13 mouse cellular contexts compared by ENCODE assay signal in genomic region chr9:30649392-30650054, GRCm38 (mm10).
DNase-seq lines count a peak whose midpoint lies in the region; ATAC-seq and TF ChIP-seq lines count a peak whose summit lies in the region.
"Had no signal": no experiment of that assay in that cellular context is flagged by ENCODE, and none has a peak within 500 bp of the region (broad histone marks: within the 10 kb centered on the region; RNA-seq: fewer than 3 reads in every experiment).

No protein-coding gene starts in this region.

- H3K27ac ChIP-seq in hindbrain, embryonic 14.5 days, result no peak overlapping the region
- H3K27ac ChIP-seq in lung, postnatal 0 days (ENCODE audit: low read length), result no peak overlapping the region
- H3K27ac ChIP-seq: liver, embryonic 15.5 days had no signal

- no peaks in the 10 kb centered on the region for H3K36me3 ChIP-seq in hindbrain, embryonic 14.5 days (replicated peaks; ENCODE audit: control insufficient read depth, insufficient read depth)
- no peaks in the 10 kb centered on the region for H3K36me3 ChIP-seq in lung, postnatal 0 days (ENCODE audit: insufficient read depth, low read length)
- H3K36me3 ChIP-seq: liver, embryonic 15.5 days had no signal

- no peak overlapping the region for H3K9ac ChIP-seq in hindbrain, embryonic 14.5 days
- no peak overlapping the region for H3K9ac ChIP-seq in lung, postnatal 0 days (replicated peaks; ENCODE audit: low read depth)
- H3K9ac ChIP-seq: liver, embryonic 15.5 days had no signal

- DNase-seq in layer of hippocampus, adult 11-12 months (ENCODE audit: low spot score), result peak; percentile 48
- DNase-seq in layer of hippocampus, postnatal 25 days (ENCODE audit: extremely low spot score in 1 of 2, low spot score in 1 of 2), result no peak
- peak; percentile 40 for DNase-seq in hindbrain, embryonic 14.5 days (ENCODE audit: low spot score)
- peak; percentile 25 to 35 for DNase-seq in layer of hippocampus, postnatal 10 days (ENCODE audit: low spot score in 2 of 2)
- peak; percentile 46 for DNase-seq in retina, postnatal 1 day
- DNase-seq in T-cell, adult 2 months (ENCODE audit: low spot score), result no peak
- DNase-seq in lung, postnatal 0 days (ENCODE audit: low spot score), result no peak
- DNase-seq: cerebellum, adult 11 months; gastrocnemius, postnatal 14 days; kidney, postnatal 36 days; thymus, adult 18-20 months had no signal

- H3K9me3 ChIP-seq in hindbrain, embryonic 14.5 days (ENCODE audit: control insufficient read depth, low read length), result no peaks in the 10 kb centered on the region
- no peaks in the 10 kb centered on the region for H3K9me3 ChIP-seq in lung, postnatal 0 days (ENCODE audit: low read length)
- H3K9me3 ChIP-seq: liver, embryonic 15.5 days had no signal

- WGBS in hindbrain, embryonic 14.5 days, result 46% methylated on average over 13 of the region's 13 CpGs
- WGBS in lung, postnatal 0 days, result 80% methylated on average over 13 of the region's 13 CpGs

- peaks cover 5% of the 10 kb centered on the region; the same call in 1 of the 2 replicates for H3K4me1 ChIP-seq in hindbrain, embryonic 14.5 days (replicated peaks; ENCODE audit: control insufficient read depth, insufficient read depth, low read length)
- no peaks in the 10 kb centered on the region for H3K4me1 ChIP-seq in lung, postnatal 0 days (ENCODE audit: insufficient read depth, low read depth, low read length)
- H3K4me1 ChIP-seq: liver, embryonic 15.5 days; megakaryocyte, embryonic 14.5 days had no signal

- no peak for TF ChIP-seq CTCF in lung, postnatal 0 days (IDR thresholded peaks at IDR 0.05)

- no peak overlapping the region for H3K4me2 ChIP-seq in hindbrain, embryonic 14.5 days (replicated peaks)
- no peak overlapping the region for H3K4me2 ChIP-seq in lung, postnatal 0 days (replicated peaks; ENCODE audit: low read depth, low read length)
- H3K4me2 ChIP-seq: liver, embryonic 15.5 days had no signal

- H3K4me3 ChIP-seq in hindbrain, embryonic 14.5 days (replicated peaks; ENCODE audit: low read length), result no peak overlapping the region
- H3K4me3 ChIP-seq in lung, postnatal 0 days (ENCODE audit: low read depth, low read length), result no peak overlapping the region
- H3K4me3 ChIP-seq: liver, embryonic 15.5 days; megakaryocyte, embryonic 14.5 days had no signal

- no peaks in the 10 kb centered on the region for H3K27me3 ChIP-seq in hindbrain, embryonic 14.5 days (ENCODE audit: control insufficient read depth, insufficient read depth, low read length)
- no peaks in the 10 kb centered on the region for H3K27me3 ChIP-seq in lung, postnatal 0 days (replicated peaks; ENCODE audit: insufficient read depth, low read length)
- H3K27me3 ChIP-seq: liver, embryonic 15.5 days; megakaryocyte, embryonic 14.5 days had no signal

- peak; percentile 69 for ATAC-seq in hindbrain, embryonic 14.5 days (ENCODE audit: low FRiP score)
- ATAC-seq in lung, postnatal 0 days, result no peak

- TF ChIP-seq EP300 in lung, postnatal 0 days (IDR thresholded peaks at IDR 0.05), result no peak

Comparison
In these comparisons a context has a peak if more than half of its experiments do, and no peak if none do; other contexts are left out.
1. DNase-seq: peak in layer of hippocampus, adult 11-12 months (single experiment), hindbrain, embryonic 14.5 days (single experiment), layer of hippocampus, postnatal 10 days (2 of 2) and retina, postnatal 1 day (single experiment); none in layer of hippocampus, postnatal 25 days (0 of 2), T-cell, adult 2 months (single experiment) and lung, postnatal 0 days (single experiment).